Mouse (Mus musculus): Measurements from ENCODE around the gene Med23. TPM values are rescaled to one million over a fixed set of nuclear protein-coding genes. Genes with fewer than 3 reads are reported as not detected.

Med23 gene
- polyA plus RNA-seq, 1 experiment: 19.7 TPM

GRCm38 (mm10) chr10:24873624-24874023 is 3.8 kb downstream of the Med23 start:
- no peak for DNase-seq (ENCODE audit: low spot score)

GRCm38 (mm10) chr10:24886008-24886407 is 16.2 kb downstream of the Med23 start:
- no peak for DNase-seq (ENCODE audit: low spot score)

- no peak for DNase-seq (ENCODE audit: low spot score)
Observed at GRCm38 (mm10) chr10:24888343-24888742, 18.6 kb downstream of the Med23 start.

- DNase-seq (ENCODE audit: low spot score): no peak
Observed at GRCm38 (mm10) chr10:24895927-24896326, 26.1 kb downstream of the Med23 start.

- no peak for DNase-seq (ENCODE audit: low spot score)
Observed at GRCm38 (mm10) chr10:24905627-24906026, 35.8 kb downstream of the Med23 start.

GRCm38 (mm10) chr10:24911199-24911598 is 41.4 kb downstream of the Med23 start:
- no peak for DNase-seq (ENCODE audit: low spot score)

- DNase-seq (ENCODE audit: low spot score): no peak
Observed at GRCm38 (mm10) chr10:24912576-24912975, 42.8 kb downstream of the Med23 start.

GRCm38 (mm10) chr10:24915486-24915885 is 45.7 kb downstream of the Med23 start:
- no peak for DNase-seq (ENCODE audit: low spot score)

- no peak for DNase-seq (ENCODE audit: low spot score)
Observed at GRCm38 (mm10) chr10:24922977-24923376, 53.2 kb downstream of the Med23 start.

GRCm38 (mm10) chr10:24924296-24924695 is 54.5 kb downstream of the Med23 start:
- no peak for DNase-seq (ENCODE audit: low spot score)

- no peak for DNase-seq (ENCODE audit: low spot score)
Observed at GRCm38 (mm10) chr10:24926380-24926779, 56.6 kb downstream of the Med23 start.

- DNase-seq (ENCODE audit: low spot score): no peak
Observed at GRCm38 (mm10) chr10:24926962-24927720, 57.4 kb downstream of the Med23 start, which contains the start of gene Arg1. TSS of gene Arg1 (minus strand) at chr10:24927484.

- DNase-seq (ENCODE audit: low spot score): no peak
Observed at GRCm38 (mm10) chr10:24928072-24928471, 58.3 kb downstream of the Med23 start.

GRCm38 (mm10) chr10:24930143-24930542 is 60.4 kb downstream of the Med23 start:
- no peak for DNase-seq (ENCODE audit: low spot score)

- no peak for DNase-seq (ENCODE audit: low spot score)
Observed at GRCm38 (mm10) chr10:24947871-24948270, 78.1 kb downstream of the Med23 start.

GRCm38 (mm10) chr10:24948278-24948677 is 78.5 kb downstream of the Med23 start:
- no peak for DNase-seq (ENCODE audit: low spot score)

GRCm38 (mm10) chr10:24950223-24950622 is 80.4 kb downstream of the Med23 start:
- DNase-seq (ENCODE audit: low spot score): no peak

GRCm38 (mm10) chr10:24951575-24951974 is 81.8 kb downstream of the Med23 start:
- DNase-seq (ENCODE audit: low spot score): no peak

GRCm38 (mm10) chr10:24952549-24952948 is 82.8 kb downstream of the Med23 start:
- DNase-seq (ENCODE audit: low spot score): no peak

- DNase-seq (ENCODE audit: low spot score): no peak
Observed at GRCm38 (mm10) chr10:24953876-24954275, 84.1 kb downstream of the Med23 start.

- no peak for DNase-seq (ENCODE audit: low spot score)
Observed at GRCm38 (mm10) chr10:24958280-24959042, 88.7 kb downstream of the Med23 start.

GRCm38 (mm10) chr10:24959043-24959916 is 89.5 kb downstream of the Med23 start:
- DNase-seq (ENCODE audit: low spot score): no peak

All from urinary bladder, adult 2 months (tissue).